Mouse (Mus musculus) CD4-positive, CD25-positive, alpha-beta regulatory T cell, adult 9 weeks (primary cell): Measurements from ENCODE around the gene 0610010K14Rik. TPM values are rescaled to one million over a fixed set of nuclear protein-coding genes. Genes with fewer than 3 reads are reported as not detected.

Source experiments
- polyA plus RNA-seq: library from polyadenylated mRNA; unstranded; fragments of 100-300 nt; shearing (Covaris generic); gene quantifications from one replicate; pipeline ENCODE4 v1.2.1, GENCODE M21; 2017

Gene 0610010K14Rik
- polyA plus RNA-seq: 189 TPM

DNA sequence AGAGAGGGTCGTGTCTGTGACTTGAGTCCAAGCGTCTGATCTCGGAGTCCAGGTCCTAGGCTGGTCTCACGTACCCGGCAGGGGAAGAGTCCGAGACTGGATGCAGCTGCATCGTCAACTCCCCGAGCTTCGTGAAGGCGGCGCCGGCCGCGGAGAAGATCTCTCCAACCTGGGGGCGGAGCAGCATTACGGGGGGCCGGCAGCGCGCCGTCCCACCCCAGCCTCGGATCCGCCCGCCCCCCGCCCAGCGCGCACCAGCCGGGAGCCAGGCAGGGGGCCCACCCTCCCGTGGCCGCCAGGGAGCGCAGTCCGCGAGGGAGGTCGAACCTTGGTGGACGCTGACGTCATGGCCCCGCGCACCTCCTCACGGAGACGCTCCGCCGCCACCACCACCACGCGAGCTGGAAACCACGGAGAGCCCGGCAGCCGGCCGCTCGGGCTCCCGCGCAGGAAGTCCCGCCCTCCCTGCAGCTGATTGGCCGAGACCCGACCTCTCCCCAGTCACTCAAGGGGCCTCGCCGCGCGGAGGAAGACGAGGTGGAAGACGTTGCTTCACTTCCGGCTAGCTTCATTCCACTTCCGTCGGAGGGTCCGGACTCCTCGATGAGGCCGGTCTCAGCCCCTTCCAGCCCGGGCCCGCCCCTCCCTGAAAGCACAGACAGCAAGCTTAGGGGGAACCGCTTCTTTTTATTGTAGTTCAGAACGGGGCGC is at the start of gene 0610010K14Rik:
0610010K14Rik (minus strand) TSS at position 458 of the 711 bp plus-strand sequence.

GRCm38 (mm10) chr11:70254931-70255531 is 17.3 kb upstream of the 0610010K14Rik start, which contains the start of gene Alox12:
Alox12 (minus strand) TSS chr11:70255353.

DNA sequence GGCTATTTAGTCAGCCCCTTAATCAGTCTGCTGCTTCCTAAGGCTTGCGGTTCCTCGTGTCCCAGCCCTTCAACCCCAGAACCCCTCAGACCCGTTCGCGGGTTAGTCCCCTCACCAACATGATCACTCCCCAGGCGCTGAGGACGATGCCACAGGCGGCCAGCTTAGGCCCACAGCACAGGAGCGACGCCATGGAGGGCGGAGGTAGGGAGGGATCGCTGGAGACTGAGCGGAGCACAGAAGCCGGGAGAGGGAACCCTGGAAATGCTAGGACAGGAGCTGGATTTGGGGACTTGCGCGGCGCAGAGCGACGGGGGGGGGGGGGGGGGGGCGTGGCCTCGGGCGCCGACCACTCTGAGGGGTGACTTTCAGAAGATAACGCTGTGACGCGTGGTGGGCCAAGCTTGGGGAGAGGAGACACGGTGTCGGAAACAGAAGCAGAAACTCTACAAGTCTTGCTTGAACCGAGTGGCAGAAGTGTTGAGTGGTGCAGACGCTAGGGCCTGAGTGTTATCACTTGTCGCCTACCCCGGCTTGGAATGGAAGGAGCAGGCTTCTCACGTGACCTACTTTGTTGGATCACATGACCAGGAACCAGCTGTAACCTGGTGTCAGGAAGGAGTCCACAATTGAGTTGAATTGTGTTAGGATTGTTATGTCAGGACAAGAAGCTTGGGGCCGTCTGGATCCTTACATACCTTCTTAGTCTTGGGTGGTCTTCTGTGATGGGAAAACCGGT is 2.0 kb upstream of the 0610010K14Rik start, which contains the start of the genes Gm21988 and Rnasek:
Gm21988 (minus strand) TSS at position 290 of the 739 bp plus-strand sequence.
Rnasek (minus strand) TSS at position 302 of the 739 bp plus-strand sequence.

GRCm38 (mm10) chr11:70229260-70230010 is 8.3 kb downstream of the 0610010K14Rik start, which contains the start of gene Bcl6b:
Bcl6b (minus strand) TSS chr11:70229798.

DNA sequence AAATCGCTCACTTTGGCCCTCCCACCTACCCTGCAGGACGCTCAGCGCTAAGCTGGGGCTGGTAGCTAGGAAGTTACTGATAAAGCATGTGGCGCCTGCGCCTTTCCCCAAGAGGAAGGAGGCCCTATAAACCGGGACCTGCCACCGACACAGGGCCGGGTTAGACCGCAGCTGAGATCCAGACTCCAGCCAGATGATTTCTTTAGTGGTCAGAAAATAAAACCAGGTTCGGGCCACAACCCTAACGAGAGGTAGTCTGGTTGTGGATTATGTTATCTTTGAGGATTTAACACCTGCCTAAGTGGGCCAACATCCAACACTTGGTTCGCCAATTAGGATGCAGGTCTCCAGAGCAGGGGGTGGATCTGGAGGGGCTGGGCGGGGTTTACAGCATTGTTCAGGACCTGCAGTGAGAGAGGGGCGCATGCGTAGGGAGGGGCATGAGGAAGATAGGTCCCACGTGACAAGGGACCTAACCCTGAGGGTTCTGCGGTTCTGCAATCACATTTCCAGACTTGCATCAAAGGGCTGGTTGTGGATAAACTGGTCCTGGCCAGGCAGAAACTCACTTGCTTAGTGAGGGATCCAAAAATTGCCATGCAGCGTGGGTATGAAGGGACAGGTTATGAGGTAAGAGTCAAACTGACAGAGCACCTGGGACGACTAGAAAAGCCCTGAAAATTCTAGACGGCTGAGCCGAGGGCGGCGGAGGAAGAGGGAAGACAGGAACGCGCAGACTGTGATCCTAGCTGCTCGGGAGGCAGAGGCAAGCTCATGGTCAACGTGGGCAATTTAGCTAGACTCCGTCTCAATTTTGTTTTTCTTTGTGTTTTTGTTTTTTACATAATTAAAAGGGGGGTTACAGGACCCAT is 16.7 kb downstream of the 0610010K14Rik start, which contains the start of gene Slc16a13:
Slc16a13 (minus strand) TSS at position 334 of the 872 bp plus-strand sequence.

GRCm38 (mm10) chr11:70212423-70212822 is 25.3 kb downstream of the 0610010K14Rik start, which contains the start of gene Slc16a11:
Slc16a11 (plus strand) TSS chr11:70212752.

Other genes starting within 250 kb of the 0610010K14Rik start
- gene Gabarap, start 246.8 kb downstream of the 0610010K14Rik start, polyA plus RNA-seq: 496 TPM
- 111 TPM for gene Phf23, start 242.1 kb downstream of the 0610010K14Rik start, polyA plus RNA-seq
- gene Dvl2, start 237.3 kb downstream of the 0610010K14Rik start, polyA plus RNA-seq: 16.7 TPM
- 142 TPM for gene Acadvl, start 222.5 kb downstream of the 0610010K14Rik start, polyA plus RNA-seq
- 9.1 TPM for gene Dlg4, start 221.0 kb downstream of the 0610010K14Rik start, polyA plus RNA-seq
- gene Asgr1, start 183.8 kb downstream of the 0610010K14Rik start, polyA plus RNA-seq: not detected
- not detected for gene Asgr2, start 145.3 kb downstream of the 0610010K14Rik start, polyA plus RNA-seq
- gene Mgl2, start 107.6 kb downstream of the 0610010K14Rik start, polyA plus RNA-seq: not detected
- not detected for gene Clec10a, start 81.7 kb downstream of the 0610010K14Rik start, polyA plus RNA-seq
- not detected for gene Slc16a11, start 25.2 kb downstream of the 0610010K14Rik start, polyA plus RNA-seq
- 4.2 TPM for gene Slc16a13, start 16.9 kb downstream of the 0610010K14Rik start, polyA plus RNA-seq
- gene Bcl6b, start 8.1 kb downstream of the 0610010K14Rik start, polyA plus RNA-seq: 0.11 TPM
- gene Gm21988, start 1.9 kb upstream of the 0610010K14Rik start, polyA plus RNA-seq: 4.1 TPM
- gene Rnasek, start 1.9 kb upstream of the 0610010K14Rik start, polyA plus RNA-seq: 325 TPM
- 0.12 TPM for gene Alox12, start 17.4 kb upstream of the 0610010K14Rik start, polyA plus RNA-seq
- not detected for gene Alox12e, start 84.7 kb upstream of the 0610010K14Rik start, polyA plus RNA-seq
- 0.41 TPM for gene Alox15, start 114.1 kb upstream of the 0610010K14Rik start, polyA plus RNA-seq
- 16.2 TPM for gene Pelp1, start 172.1 kb upstream of the 0610010K14Rik start, polyA plus RNA-seq
- 189 TPM for gene Arrb2, start 194.7 kb upstream of the 0610010K14Rik start, polyA plus RNA-seq
- gene Med11, start 214.0 kb upstream of the 0610010K14Rik start, polyA plus RNA-seq: 92.8 TPM
- gene Zmynd15, start 221.5 kb upstream of the 0610010K14Rik start, polyA plus RNA-seq: not detected
- gene Cxcl16, start 222.1 kb upstream of the 0610010K14Rik start, polyA plus RNA-seq: 1.0 TPM